Mouse (Mus musculus): ENCODE measurements around the gene Hmmr.
"Not testable (repeated sequence)": the region's sequence is repeated elsewhere in the genome, so short reads cannot be mapped to it uniquely, and the experiment has no call there.

Gene Hmmr

GRCm38 (mm10) chr11:40733339-40734174 is at the start of gene Hmmr, which contains the start of gene Nudcd2:
Gene Hmmr, minus strand, starts transcription at chr11:40733422.
Gene Nudcd2, plus strand, starts transcription at chr11:40733667.
- DNase-seq (ENCODE audit: low spot score): peak; percentile 96

- DNase-seq (ENCODE audit: low spot score): no peak
These were observed 48.6 kb upstream of the Hmmr start for GRCm38 (mm10) chr11:40781857-40782256.

- no peak for DNase-seq (ENCODE audit: low spot score)
These were observed 42.4 kb upstream of the Hmmr start for GRCm38 (mm10) chr11:40775315-40776269.

GRCm38 (mm10) chr11:40764690-40765089 is 31.5 kb upstream of the Hmmr start:
- no peak for DNase-seq (ENCODE audit: low spot score)

GRCm38 (mm10) chr11:40763395-40763794 is 30.2 kb upstream of the Hmmr start:
- no peak for DNase-seq (ENCODE audit: low spot score)

GRCm38 (mm10) chr11:40759896-40760295 is 26.7 kb upstream of the Hmmr start:
- DNase-seq (ENCODE audit: low spot score): no peak

GRCm38 (mm10) chr11:40755968-40756367 is 22.7 kb upstream of the Hmmr start:
- DNase-seq (ENCODE audit: low spot score): no peak

- peak; percentile 92 for DNase-seq (ENCODE audit: low spot score)
These were observed 21.9 kb upstream of the Hmmr start, which contains the start of gene Ccng1 for GRCm38 (mm10) chr11:40755109-40755627. Gene Ccng1, minus strand, starts transcription at chr11:40755311.

- no peak for DNase-seq (ENCODE audit: low spot score)
These were observed 21.5 kb upstream of the Hmmr start for GRCm38 (mm10) chr11:40754664-40755107.

- DNase-seq (ENCODE audit: low spot score): no peak
These were observed 20.6 kb upstream of the Hmmr start for GRCm38 (mm10) chr11:40753836-40754235.

- no peak for DNase-seq (ENCODE audit: low spot score)
These were observed 14.5 kb upstream of the Hmmr start for GRCm38 (mm10) chr11:40747716-40748115.

GRCm38 (mm10) chr11:40746361-40746760 is 13.1 kb upstream of the Hmmr start:
- DNase-seq (ENCODE audit: low spot score): no peak

GRCm38 (mm10) chr11:40744348-40744747 is 11.1 kb upstream of the Hmmr start:
- DNase-seq (ENCODE audit: low spot score): no peak

GRCm38 (mm10) chr11:40741605-40742262 is 8.5 kb upstream of the Hmmr start:
- no peak for DNase-seq (ENCODE audit: low spot score)

- no peak for DNase-seq (ENCODE audit: low spot score)
These were observed 4.1 kb upstream of the Hmmr start for GRCm38 (mm10) chr11:40737369-40737768.

- no peak for DNase-seq (ENCODE audit: low spot score)
These were observed 1.1 kb upstream of the Hmmr start for GRCm38 (mm10) chr11:40734251-40734752.

- DNase-seq (ENCODE audit: low spot score): no peak
These were observed 254 bp downstream of the Hmmr start for GRCm38 (mm10) chr11:40732997-40733338.

GRCm38 (mm10) chr11:40718324-40718723 is 14.9 kb downstream of the Hmmr start:
- DNase-seq (ENCODE audit: low spot score): no peak

GRCm38 (mm10) chr11:40715524-40715923 is 17.7 kb downstream of the Hmmr start:
- no peak for DNase-seq (ENCODE audit: low spot score)

- no peak for DNase-seq (ENCODE audit: low spot score)
These were observed 19.4 kb downstream of the Hmmr start for GRCm38 (mm10) chr11:40713858-40714257.

- DNase-seq (ENCODE audit: low spot score): not testable (repeated sequence)
These were observed 23.3 kb downstream of the Hmmr start for GRCm38 (mm10) chr11:40709899-40710298.

GRCm38 (mm10) chr11:40695103-40695502 is 38.1 kb downstream of the Hmmr start, which contains the start of gene Mat2b:
Gene Mat2b, minus strand, starts transcription at chr11:40695203.
- no peak for DNase-seq (ENCODE audit: low spot score)
